Comparison of ENCODE assay signal across 16 mouse cellular contexts in genomic region chr2:30120269-30120668, GRCm38 (mm10). TPM values are rescaled to one million over a fixed set of nuclear protein-coding genes. Genes with fewer than 3 reads are reported as not detected.
DNase-seq lines count a peak whose midpoint lies in the region; ATAC-seq and TF ChIP-seq lines count a peak whose summit lies in the region.
"Had no signal": no experiment of that assay in that cellular context is flagged by ENCODE, and none has a peak within 500 bp of the region (broad histone marks: within the 10 kb centered on the region; RNA-seq: fewer than 3 reads in every experiment).

No protein-coding gene starts in this region.

- H3K4me3 ChIP-seq in hindbrain, embryonic 10.5 days: no peak overlapping the region
- no peak overlapping the region for H3K4me3 ChIP-seq in hindbrain, embryonic 11.5 days (ENCODE audit: low read depth, low read length)
- H3K4me3 ChIP-seq in left cerebral cortex, adult 2 months: no peak overlapping the region
- no peak overlapping the region for H3K4me3 ChIP-seq in forebrain, embryonic 11.5 days (ENCODE audit: low read depth, low read length)
- H3K4me3 ChIP-seq: gastrocnemius, adult 2 months had no signal

- ATAC-seq in hindbrain, embryonic 11.5 days (ENCODE audit: low FRiP score): no peak
- no peak for ATAC-seq in forebrain, embryonic 11.5 days (replicated peaks; ENCODE audit: low FRiP score)
- ATAC-seq: Patski had no signal

- intact Hi-C loops in left cerebral cortex, adult 2 months (cut with DNase I): loop anchor here (5.0 kb wide), 1 partner anchor 153 kb away; the partner anchor contains the start of gene Sptan1
- intact Hi-C loops in left cerebral cortex, postnatal 4 days (cut with DNase I): no loop called here

- no peak overlapping the region for H3K4me2 ChIP-seq in hindbrain, embryonic 11.5 days (replicated peaks; ENCODE audit: low read depth, low read length)
- H3K4me2 ChIP-seq in forebrain, embryonic 11.5 days (ENCODE audit: low read depth, low read length, severe bottlenecking): no peak overlapping the region

- 0 out of 2 replicates have a peak, but pooled peaks cover 5% of the 10 kb centered on the region for H3K36me3 ChIP-seq in hindbrain, embryonic 10.5 days
- no peaks in the 10 kb centered on the region for H3K36me3 ChIP-seq in hindbrain, embryonic 11.5 days (ENCODE audit: control insufficient read depth, insufficient read depth, low read length)
- H3K36me3 ChIP-seq in forebrain, embryonic 11.5 days (ENCODE audit: control insufficient read depth, insufficient read depth, low read length): no peaks in the 10 kb centered on the region

- no peak overlapping the region for H3K9ac ChIP-seq in hindbrain, embryonic 11.5 days (ENCODE audit: low read depth, low read length)
- no peak overlapping the region; the same call in 1 of the 2 replicates for H3K9ac ChIP-seq in forebrain, embryonic 11.5 days (ENCODE audit: low read length)

- H3K27me3 ChIP-seq in hindbrain, embryonic 10.5 days (ENCODE audit: insufficient read depth, poor library complexity, severe bottlenecking): no peaks in the 10 kb centered on the region
- no peaks in the 10 kb centered on the region for H3K27me3 ChIP-seq in hindbrain, embryonic 11.5 days (ENCODE audit: control insufficient read depth, insufficient read depth, low read length)
- H3K27me3 ChIP-seq in forebrain, embryonic 11.5 days (ENCODE audit: control insufficient read depth, insufficient read depth, low read length): no peaks in the 10 kb centered on the region
- H3K27me3 ChIP-seq: Patski had no signal

- no peaks in the 10 kb centered on the region for H3K9me3 ChIP-seq in hindbrain, embryonic 10.5 days
- H3K9me3 ChIP-seq in hindbrain, embryonic 11.5 days (ENCODE audit: control insufficient read depth, low read length): no peaks in the 10 kb centered on the region
- H3K9me3 ChIP-seq in forebrain, embryonic 11.5 days (ENCODE audit: control insufficient read depth, low read length): no peaks in the 10 kb centered on the region

- peaks cover 44% of the 10 kb centered on the region for H3K4me1 ChIP-seq in hindbrain, embryonic 10.5 days (replicated peaks)
- H3K4me1 ChIP-seq in hindbrain, embryonic 11.5 days (replicated peaks; ENCODE audit: control insufficient read depth, insufficient read depth, low read length): peaks cover 3% of the 10 kb centered on the region; the same call in 1 of the 2 replicates
- peaks cover 11% of the 10 kb centered on the region; the same call in 1 of the 2 replicates for H3K4me1 ChIP-seq in forebrain, embryonic 11.5 days (replicated peaks; ENCODE audit: control insufficient read depth, insufficient read depth, low read length)

- WGBS in hindbrain, embryonic 10.5 days: 86% methylated on average over 4 of the region's 4 CpGs
- WGBS in hindbrain, embryonic 11.5 days: 84% methylated on average over 4 of the region's 4 CpGs
- WGBS in forebrain, embryonic 11.5 days: 81% methylated on average over 4 of the region's 4 CpGs

- peak overlapping the region; percentile 71 for H3K27ac ChIP-seq in hindbrain, embryonic 10.5 days
- H3K27ac ChIP-seq in hindbrain, embryonic 11.5 days (ENCODE audit: low read depth, low read length): no peak overlapping the region
- H3K27ac ChIP-seq in left cerebral cortex, adult 2 months: peak overlapping the region; percentile 86
- H3K27ac ChIP-seq in forebrain, embryonic 11.5 days (ENCODE audit: low read depth, low read length): peak overlapping the region; percentile 59
- H3K27ac ChIP-seq: gastrocnemius, adult 2 months; macrophage; stomach, postnatal 0 days had no signal

- no peak for TF ChIP-seq CTCF in left cerebral cortex, adult 2 months (IDR thresholded peaks at IDR 0.05)

- no peak for DNase-seq in hindbrain, embryonic 10.5 days (ENCODE audit: low spot score)
- DNase-seq in hindbrain, embryonic 11.5 days (ENCODE audit: low spot score): no peak
- DNase-seq in left cerebral cortex, adult 2 months (ENCODE audit: extremely low spot score in 1 of 2, low spot score in 2 of 2): no peak
- no peak for DNase-seq in left cerebral cortex, postnatal 4 days
- no peak for DNase-seq in forebrain, embryonic 11.5 days (ENCODE audit: low spot score)
- peak; percentile 52 to 76 for DNase-seq in kidney, postnatal 25 days
- no peak for DNase-seq in ovary, postnatal 36 days (ENCODE audit: low spot score)
- DNase-seq in gastrocnemius, adult 8-10 months (ENCODE audit: low spot score in 2 of 2): no peak
- DNase-seq: cerebellum, postnatal 14 days; gastrocnemius, adult 2 months; heart, adult 18-20 months; liver; lung, adult 18-20 months had no signal

RNA-seq across cellular contexts. Expression of gene Zer1, which starts 4.1 kb away (rescaled TPM):
- 6.5 and 8.7 TPM in 2 replicates for polyA plus RNA-seq in hindbrain, embryonic 10.5 days (2016; fragmentation: Nextera tagmentation; extraction: Ambion mirVana)
- polyA plus RNA-seq in hindbrain, embryonic 11.5 days (2014; fragmentation: Nextera tagmentation; extraction: Ambion mirVana): 6.5 and 9.3 TPM in 2 replicates
- 100 to 1,000 TPM; 163 to 171 TPM for total RNA-seq in left cerebral cortex, adult 2 months (2021)
- total RNA-seq in left cerebral cortex, postnatal 4 days (2021): 10 to 100 TPM; 80.8 to 88.0 TPM
- polyA plus RNA-seq in forebrain, embryonic 11.5 days (2014; fragmentation: Nextera tagmentation; extraction: Ambion mirVana): 8.0 and 8.1 TPM in 2 replicates
- total RNA-seq in gastrocnemius, adult 8-10 months (2022): 10 to 100 TPM; 23.5 to 24.8 (median 24.3) TPM

RNA-seq across cellular contexts. Expression of gene Tbc1d13, which starts 13.3 kb away (rescaled TPM):
- 6.9 and 10.2 TPM in 2 replicates for polyA plus RNA-seq in hindbrain, embryonic 10.5 days (2016; fragmentation: Nextera tagmentation; extraction: Ambion mirVana)
- polyA plus RNA-seq in hindbrain, embryonic 11.5 days (2014; fragmentation: Nextera tagmentation; extraction: Ambion mirVana): 16.3 and 20.6 TPM in 2 replicates
- 10 to 100 TPM; 49.6 to 53.3 TPM for total RNA-seq in left cerebral cortex, adult 2 months (2021)
- total RNA-seq in left cerebral cortex, postnatal 4 days (2021): 10 to 100 TPM; 84.9 to 87.6 TPM
- polyA plus RNA-seq in forebrain, embryonic 11.5 days (2014; fragmentation: Nextera tagmentation; extraction: Ambion mirVana): 11.6 and 15.2 TPM in 2 replicates
- 10 to 100 TPM; 11.1 to 13.9 (median 11.2) TPM for total RNA-seq in gastrocnemius, adult 8-10 months (2022)

RNA-seq across cellular contexts. Expression of gene Zdhhc12, which starts 26.8 kb away (rescaled TPM):
- polyA plus RNA-seq in hindbrain, embryonic 10.5 days (2016; fragmentation: Nextera tagmentation; extraction: Ambion mirVana): 37.6 and 41.5 TPM in 2 replicates
- polyA plus RNA-seq in hindbrain, embryonic 11.5 days (2014; fragmentation: Nextera tagmentation; extraction: Ambion mirVana): 27.4 and 32.2 TPM in 2 replicates
- 1 to 10 TPM; 5.4 to 7.0 TPM for total RNA-seq in left cerebral cortex, adult 2 months (2021)
- total RNA-seq in left cerebral cortex, postnatal 4 days (2021): 10 to 100 TPM; 14.9 to 15.6 TPM
- polyA plus RNA-seq in forebrain, embryonic 11.5 days (2014; fragmentation: Nextera tagmentation; extraction: Ambion mirVana): 27.1 and 35.4 TPM in 2 replicates
- 1 to 10 TPM; 3.1 to 3.9 (median 3.4) TPM for total RNA-seq in gastrocnemius, adult 8-10 months (2022)

RNA-seq across cellular contexts. Expression of gene Pkn3, which starts 42.8 kb away (rescaled TPM):
- polyA plus RNA-seq in hindbrain, embryonic 10.5 days (2016; fragmentation: Nextera tagmentation; extraction: Ambion mirVana): 9.7 TPM in 2 replicates
- polyA plus RNA-seq in hindbrain, embryonic 11.5 days (2014; fragmentation: Nextera tagmentation; extraction: Ambion mirVana): 4.5 and 5.2 TPM in 2 replicates
- 1 to 10 TPM; 2.9 to 3.6 TPM for total RNA-seq in left cerebral cortex, adult 2 months (2021)
- 1 to 10 TPM; 2.1 to 2.6 TPM for total RNA-seq in left cerebral cortex, postnatal 4 days (2021)
- 10.5 and 12.1 TPM in 2 replicates for polyA plus RNA-seq in forebrain, embryonic 11.5 days (2014; fragmentation: Nextera tagmentation; extraction: Ambion mirVana)
- 1 to 10 TPM; 2.1 to 3.2 (median 2.7) TPM for total RNA-seq in gastrocnemius, adult 8-10 months (2022)

RNA-seq across cellular contexts. Expression of gene Endog, which starts 51.0 kb away (rescaled TPM):
- 15.9 and 17.5 TPM in 2 replicates for polyA plus RNA-seq in hindbrain, embryonic 10.5 days (2016; fragmentation: Nextera tagmentation; extraction: Ambion mirVana)
- polyA plus RNA-seq in hindbrain, embryonic 11.5 days (2014; fragmentation: Nextera tagmentation; extraction: Ambion mirVana): 15.3 and 15.6 TPM in 2 replicates
- total RNA-seq in left cerebral cortex, adult 2 months (2021): 10 to 100 TPM; 20.9 to 21.4 TPM
- 10 to 100 TPM; 13.3 to 15.8 TPM for total RNA-seq in left cerebral cortex, postnatal 4 days (2021)
- 14.4 and 16.4 TPM in 2 replicates for polyA plus RNA-seq in forebrain, embryonic 11.5 days (2014; fragmentation: Nextera tagmentation; extraction: Ambion mirVana)
- total RNA-seq in gastrocnemius, adult 8-10 months (2022): 10 to 100 TPM; 50.3 to 59.4 (median 56.9) TPM

Comparison
In these comparisons a context has a peak if more than half of its experiments do, and no peak if none do; other contexts are left out.
1. DNase-seq: peak in kidney, postnatal 25 days (2 of 2); none in hindbrain, embryonic 10.5 days (single experiment), hindbrain, embryonic 11.5 days (single experiment), left cerebral cortex, adult 2 months (0 of 2), left cerebral cortex, postnatal 4 days (single experiment), forebrain, embryonic 11.5 days (single experiment), ovary, postnatal 36 days (single experiment) and gastrocnemius, adult 8-10 months (0 of 2).